Mouse (Mus musculus) kidney, adult 2 months (tissue): ENCODE measurements around the gene Chrna1.

ENCODE experiments used
- CTCF ChIP-seq: fragments of 200-500 bp; conservative IDR thresholded peaks from 2 replicates; pipeline ENCODE4 v1.5.1; 2011; ENCODE audit warnings: low read depth, mild to moderate bottlenecking, control low read depth, low read length, moderate library complexity, mixed read lengths; ENCODE audit not compliant: insufficient read depth, insufficient read length
- POLR2A ChIP-seq: fragments of 200-500 bp; IDR thresholded peaks from one replicate; pipeline ENCODE4 v1.6.1; 2011; ENCODE audit warnings: low read depth, low read length, control low read depth

DNA sequence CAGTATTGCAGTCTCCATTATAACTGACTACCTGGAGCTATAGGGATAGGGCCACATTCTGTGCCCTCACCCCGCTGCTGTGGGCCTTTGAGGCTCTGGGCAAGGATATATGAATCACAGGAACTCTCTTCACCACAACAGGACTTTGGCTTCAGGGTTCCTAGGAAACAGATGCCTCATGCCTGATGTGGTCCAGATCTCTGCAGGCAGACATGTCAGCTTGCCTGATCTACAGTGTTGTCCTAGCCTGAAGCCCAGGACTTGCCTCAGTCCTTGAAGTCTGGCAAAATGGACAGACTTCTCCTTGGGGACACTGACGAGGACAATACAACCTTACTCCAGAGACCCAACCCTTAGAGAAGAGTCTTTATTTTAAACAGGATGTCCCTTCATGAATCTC is 61.8 kb downstream of the Chrna1 start:
- TF ChIP-seq POLR2A (no peak), CTCF (no peak)
